Mouse (Mus musculus): ENCODE measurements around the gene Psmb11. TPM values are rescaled to one million over a fixed set of nuclear protein-coding genes. Genes with fewer than 3 reads are reported as not detected.

The Psmb11 gene
- polyA plus RNA-seq, 1 experiment, result 92.4 TPM

DNA sequence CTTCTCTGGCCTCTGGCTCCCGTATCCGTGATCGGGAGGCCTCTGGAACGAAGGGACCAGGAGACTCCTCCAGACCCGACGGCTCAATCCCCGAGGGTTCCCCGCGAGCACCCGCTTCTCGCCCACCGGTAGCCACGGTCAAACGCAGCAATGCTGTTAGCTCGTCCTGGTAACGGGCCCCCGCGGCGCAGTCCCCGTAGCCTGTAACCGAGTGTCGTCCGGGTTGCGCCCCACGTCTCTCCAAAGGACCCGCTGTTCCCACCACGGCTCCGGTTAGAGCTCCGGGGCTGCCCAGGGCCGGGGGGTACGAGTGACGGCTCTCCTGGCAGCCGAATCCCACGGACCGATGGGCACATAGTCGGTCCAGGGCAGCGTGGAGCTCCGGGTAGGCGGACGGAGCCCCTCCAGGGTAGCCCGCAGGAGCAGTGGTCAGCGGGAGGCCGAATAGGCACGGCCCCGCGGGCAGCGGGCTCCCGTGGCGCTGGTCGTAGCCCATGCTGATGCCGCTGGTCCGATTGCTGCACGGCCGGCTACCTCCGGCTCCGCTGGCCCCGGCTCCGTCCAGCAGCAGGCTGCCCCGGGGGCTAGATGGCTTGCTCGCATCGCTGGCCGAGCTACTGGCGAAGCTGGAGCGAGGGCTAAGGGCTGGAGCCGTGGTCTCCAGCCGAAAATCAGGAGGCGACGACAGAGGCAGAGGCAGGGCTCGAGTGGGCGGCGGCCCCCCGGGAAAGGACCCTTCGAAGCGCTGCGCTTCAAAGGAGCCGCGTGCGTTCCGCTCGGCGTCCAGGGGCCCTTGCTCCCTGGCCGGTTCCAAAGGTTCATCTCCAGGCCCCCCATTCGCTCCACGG lies 44.8 kb upstream of the Psmb11 start:
- no peak for DNase-seq
- no peak for TF ChIP-seq POLR2A (IDR thresholded peaks at IDR 0.05; ENCODE audit: control insufficient read depth, extremely low read depth, insufficient read depth, low read length, poor library complexity)
- TF ChIP-seq CTCF (IDR thresholded peaks at IDR 0.05; ENCODE audit: borderline replicate concordance, control insufficient read depth, extremely low read depth, insufficient read depth, low read length, poor library complexity), result no peak
- Histone ChIP-seq H3K27ac (ENCODE audit: control insufficient read depth, insufficient read depth, low read length) (no peak overlapping the region), H3K4me3 (ENCODE audit: control insufficient read depth, insufficient read depth, low read length) (peak overlapping the region; percentile 45), H3K4me1 (replicated peaks; ENCODE audit: control insufficient read depth, insufficient read depth, low read length) (peaks cover 24% of the 10 kb centered on the region), H3K27me3 (ENCODE audit: control insufficient read depth, insufficient read depth, low read length) (peaks cover 21% of the 10 kb centered on the region), H3K36me3 (ENCODE audit: control insufficient read depth, insufficient read depth, low read length) (no peaks in the 10 kb centered on the region)
- WGBS, result 8% methylated on average over 84 of the region's 84 CpGs

DNA sequence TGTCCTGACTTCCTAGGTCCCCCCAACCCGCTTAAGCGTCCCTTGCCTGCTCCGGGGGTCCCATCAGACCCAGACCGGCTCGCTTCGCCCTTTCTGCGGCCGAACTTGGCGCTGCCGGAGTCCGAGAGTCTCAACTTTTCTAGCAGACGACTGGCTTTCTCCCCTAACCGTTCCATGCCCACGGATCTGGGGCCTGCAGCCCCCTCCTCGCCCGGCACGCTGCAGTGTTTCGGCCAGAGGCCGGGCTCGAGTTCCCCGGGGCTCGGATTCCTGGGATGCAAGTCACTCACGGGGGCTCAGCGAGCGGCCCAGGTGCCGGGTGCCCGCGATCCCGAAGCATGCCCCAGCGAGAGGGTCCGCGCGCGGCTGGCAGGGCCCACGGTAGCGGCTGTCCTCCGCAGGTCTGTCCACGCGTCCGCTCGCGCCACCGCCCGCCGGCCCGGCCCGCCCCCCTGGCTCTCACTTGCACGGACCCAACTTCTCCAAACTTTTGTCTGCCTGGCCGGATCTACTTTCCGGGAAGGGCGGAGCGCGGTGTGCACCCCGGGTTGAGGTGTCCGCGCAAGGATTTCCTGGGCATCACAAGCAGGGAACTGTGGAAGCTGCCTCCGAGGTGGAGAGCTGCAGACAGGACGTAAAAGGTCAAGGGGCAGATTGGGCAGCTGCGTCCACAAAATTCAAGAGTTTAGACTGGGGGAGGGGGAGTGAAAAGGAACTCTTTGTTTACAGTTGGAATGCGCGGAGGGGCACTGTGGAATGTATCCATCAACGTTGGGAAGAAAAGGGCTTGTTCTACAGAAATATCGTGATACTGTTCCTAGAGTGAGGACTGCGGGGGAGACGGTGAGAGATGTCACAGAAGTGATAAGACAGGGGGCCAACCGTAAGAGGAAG lies 43.9 kb upstream of the Psmb11 start, which contains the start of gene Ajuba:
Ajuba (minus strand) TSS at position 470 of the 894 bp plus-strand sequence.
- Histone ChIP-seq H3K4me3 (ENCODE audit: control insufficient read depth, insufficient read depth, low read length) (peak within 1 kb of the TSS; percentile 45), H3K27me3 (ENCODE audit: control insufficient read depth, insufficient read depth, low read length) (peaks cover 21% of the 10 kb centered on the region), H3K36me3 (ENCODE audit: control insufficient read depth, insufficient read depth, low read length) (no peaks in the 10 kb centered on the region), H3K27ac (ENCODE audit: control insufficient read depth, insufficient read depth, low read length) (no peak within 1 kb of the TSS), H3K4me1 (replicated peaks; ENCODE audit: control insufficient read depth, insufficient read depth, low read length) (peaks cover 24% of the 10 kb centered on the region)
- peak; percentile 42 for DNase-seq
- TF ChIP-seq POLR2A (IDR thresholded peaks at IDR 0.05; ENCODE audit: control insufficient read depth, extremely low read depth, insufficient read depth, low read length, poor library complexity) (0 out of 2 replicates have a peak, but pooled peaks have one; percentile 32), CTCF (IDR thresholded peaks at IDR 0.05; ENCODE audit: borderline replicate concordance, control insufficient read depth, extremely low read depth, insufficient read depth, low read length, poor library complexity) (no peak)
- 1% methylated on average over 66 of the region's 66 CpGs for WGBS

DNA sequence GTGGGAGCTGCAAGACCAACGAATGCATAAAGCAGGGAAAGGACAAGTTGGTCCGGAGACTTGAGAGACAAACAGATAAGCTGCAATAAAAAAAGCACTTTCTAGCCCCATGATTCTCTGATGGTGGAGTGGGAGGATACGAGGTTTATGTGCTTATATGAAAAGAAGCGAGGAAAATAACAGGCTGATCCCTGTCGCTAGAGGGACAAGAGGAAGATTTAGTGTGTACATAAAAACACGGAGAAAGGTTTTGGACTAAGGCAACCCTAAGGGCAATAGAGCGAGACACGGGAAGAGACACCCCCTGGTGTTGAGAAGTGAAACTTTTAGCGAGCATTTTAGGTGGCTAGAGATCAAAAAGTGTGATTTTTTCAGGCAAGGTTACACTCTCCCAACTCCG lies 43.2 kb upstream of the Psmb11 start:
- DNase-seq, result peak; percentile 61
- H3K27me3 ChIP-seq (ENCODE audit: control insufficient read depth, insufficient read depth, low read length), result peaks cover 21% of the 10 kb centered on the region
- TF ChIP-seq CTCF (IDR thresholded peaks at IDR 0.05; ENCODE audit: borderline replicate concordance, control insufficient read depth, extremely low read depth, insufficient read depth, low read length, poor library complexity) (no peak), POLR2A (IDR thresholded peaks at IDR 0.05; ENCODE audit: control insufficient read depth, extremely low read depth, insufficient read depth, low read length, poor library complexity) (no peak)
- H3K36me3 ChIP-seq (ENCODE audit: control insufficient read depth, insufficient read depth, low read length), result no peaks in the 10 kb centered on the region
- H3K4me3 ChIP-seq (ENCODE audit: control insufficient read depth, insufficient read depth, low read length), result peak overlapping the region; percentile 12
- H3K27ac ChIP-seq (ENCODE audit: control insufficient read depth, insufficient read depth, low read length), result no peak overlapping the region
- WGBS, result 2% methylated on average over 10 of the region's 10 CpGs
- peaks cover 24% of the 10 kb centered on the region for H3K4me1 ChIP-seq (replicated peaks; ENCODE audit: control insufficient read depth, insufficient read depth, low read length)

DNA sequence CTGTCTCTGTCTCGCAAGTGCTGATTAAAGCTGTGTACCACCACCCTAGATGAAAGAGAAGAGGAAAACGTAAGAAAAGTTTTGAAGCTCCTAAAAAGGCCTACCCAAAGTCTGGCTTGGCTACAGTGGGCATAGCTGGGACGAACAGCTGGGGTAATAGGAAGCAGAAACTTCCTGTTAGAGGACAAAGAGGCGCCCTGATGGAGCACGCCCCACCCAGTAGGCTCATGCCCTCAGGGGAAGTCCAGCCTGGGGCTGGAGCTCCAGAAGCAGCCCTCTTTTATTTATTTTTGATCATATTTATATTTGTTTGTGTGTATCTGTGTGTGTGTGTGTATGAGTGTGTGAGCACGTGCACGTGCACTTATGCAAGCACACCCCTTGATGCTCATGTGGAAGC lies 41.6 kb upstream of the Psmb11 start:
- Histone ChIP-seq H3K4me1 (replicated peaks; ENCODE audit: control insufficient read depth, insufficient read depth, low read length) (peaks cover 24% of the 10 kb centered on the region), H3K36me3 (ENCODE audit: control insufficient read depth, insufficient read depth, low read length) (no peaks in the 10 kb centered on the region), H3K27me3 (ENCODE audit: control insufficient read depth, insufficient read depth, low read length) (peaks cover 21% of the 10 kb centered on the region), H3K27ac (ENCODE audit: control insufficient read depth, insufficient read depth, low read length) (no peak overlapping the region), H3K4me3 (ENCODE audit: control insufficient read depth, insufficient read depth, low read length) (no peak overlapping the region)
- 53% methylated on average over 7 of the region's 7 CpGs for WGBS
- TF ChIP-seq CTCF (IDR thresholded peaks at IDR 0.05; ENCODE audit: borderline replicate concordance, control insufficient read depth, extremely low read depth, insufficient read depth, low read length, poor library complexity) (no peak), POLR2A (IDR thresholded peaks at IDR 0.05; ENCODE audit: control insufficient read depth, extremely low read depth, insufficient read depth, low read length, poor library complexity) (no peak)
- no peak for DNase-seq

DNA sequence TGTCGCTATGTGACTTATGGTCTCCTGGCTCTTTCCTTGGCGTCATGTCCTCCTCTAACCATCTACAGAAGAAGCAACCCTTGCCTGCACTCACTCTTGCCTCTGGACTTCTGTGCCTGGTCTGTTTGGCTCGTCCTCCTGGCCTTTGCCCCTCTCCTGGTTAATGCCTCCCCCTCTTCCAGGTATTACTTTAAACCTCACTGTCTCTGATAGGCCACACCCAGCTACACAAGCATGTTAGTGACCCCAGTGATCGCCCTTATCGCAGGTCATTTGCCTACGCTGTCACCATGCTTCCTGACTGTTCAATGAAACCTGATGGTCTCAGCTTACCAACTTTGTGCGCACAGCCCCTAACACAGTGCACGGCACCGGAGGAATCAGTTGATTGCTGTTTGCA lies 38.7 kb upstream of the Psmb11 start:
- no peak for DNase-seq
- peaks cover 4% of the 10 kb centered on the region for H3K4me1 ChIP-seq (replicated peaks; ENCODE audit: control insufficient read depth, insufficient read depth, low read length)
- no peak for TF ChIP-seq CTCF (IDR thresholded peaks at IDR 0.05; ENCODE audit: borderline replicate concordance, control insufficient read depth, extremely low read depth, insufficient read depth, low read length, poor library complexity)
- no peak for TF ChIP-seq POLR2A (IDR thresholded peaks at IDR 0.05; ENCODE audit: control insufficient read depth, extremely low read depth, insufficient read depth, low read length, poor library complexity)
- H3K27ac ChIP-seq (ENCODE audit: control insufficient read depth, insufficient read depth, low read length), result no peak overlapping the region
- no peaks in the 10 kb centered on the region; the same call in 1 of the 2 replicates for H3K27me3 ChIP-seq (ENCODE audit: control insufficient read depth, insufficient read depth, low read length)
- H3K4me3 ChIP-seq (ENCODE audit: control insufficient read depth, insufficient read depth, low read length), result no peak overlapping the region
- 97% methylated on average over 9 of the region's 9 CpGs for WGBS
- no peaks in the 10 kb centered on the region for H3K36me3 ChIP-seq (ENCODE audit: control insufficient read depth, insufficient read depth, low read length)

DNA sequence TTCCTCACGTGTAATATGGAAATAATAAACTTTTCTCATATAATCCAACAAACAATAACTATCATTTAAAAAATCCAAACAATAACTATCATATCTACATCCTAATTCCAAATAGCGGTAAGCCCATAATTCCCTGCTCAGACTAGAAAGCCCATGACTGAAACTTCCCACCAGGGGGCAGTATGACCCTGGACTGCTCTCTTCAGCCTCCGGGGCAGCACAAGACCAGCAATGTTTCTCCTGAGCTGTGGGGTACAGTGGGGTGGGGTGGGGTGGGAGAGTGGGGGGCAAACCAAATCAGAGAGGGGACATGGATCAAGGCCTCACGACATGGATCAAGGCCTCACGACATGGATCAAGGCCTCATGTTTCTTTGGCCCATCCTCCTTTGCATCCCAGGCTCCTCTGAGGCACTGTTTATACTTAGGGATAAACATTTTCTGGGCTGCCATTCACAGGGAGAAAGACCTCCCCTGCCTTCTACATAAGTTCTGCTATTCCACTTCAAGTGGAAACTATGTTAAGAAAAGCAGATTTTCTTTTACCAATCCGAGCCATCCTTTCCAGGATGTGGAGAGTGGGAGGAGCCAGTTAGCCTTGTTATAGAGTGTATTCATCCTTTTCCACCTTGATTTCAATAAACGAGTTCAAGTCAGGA lies 37.4 kb upstream of the Psmb11 start:
- peak; percentile 51 for DNase-seq
- no peaks in the 10 kb centered on the region for H3K27me3 ChIP-seq (ENCODE audit: control insufficient read depth, insufficient read depth, low read length)
- H3K4me1 ChIP-seq (replicated peaks; ENCODE audit: control insufficient read depth, insufficient read depth, low read length), result no peaks in the 10 kb centered on the region
- TF ChIP-seq CTCF (IDR thresholded peaks at IDR 0.05; ENCODE audit: borderline replicate concordance, control insufficient read depth, extremely low read depth, insufficient read depth, low read length, poor library complexity) (peak; percentile 54; the same call in 1 of the 2 replicates), POLR2A (IDR thresholded peaks at IDR 0.05; ENCODE audit: control insufficient read depth, extremely low read depth, insufficient read depth, low read length, poor library complexity) (no peak)
- WGBS, result 77% methylated on average over 7 of the region's 7 CpGs
- no peak overlapping the region for H3K4me3 ChIP-seq (ENCODE audit: control insufficient read depth, insufficient read depth, low read length)
- H3K27ac ChIP-seq (ENCODE audit: control insufficient read depth, insufficient read depth, low read length), result no peak overlapping the region
- no peaks in the 10 kb centered on the region for H3K36me3 ChIP-seq (ENCODE audit: control insufficient read depth, insufficient read depth, low read length)
